Mouse (Mus musculus) WW6 (cell line): ENCODE measurements around the gene P2rx7.

Source experiments
- DNase-seq: peaks from one replicate; pipeline ENCODE4 v3.0.0-alpha.2; 2013; ENCODE audit warnings: low read depth, low spot score

P2rx7 gene

DNA sequence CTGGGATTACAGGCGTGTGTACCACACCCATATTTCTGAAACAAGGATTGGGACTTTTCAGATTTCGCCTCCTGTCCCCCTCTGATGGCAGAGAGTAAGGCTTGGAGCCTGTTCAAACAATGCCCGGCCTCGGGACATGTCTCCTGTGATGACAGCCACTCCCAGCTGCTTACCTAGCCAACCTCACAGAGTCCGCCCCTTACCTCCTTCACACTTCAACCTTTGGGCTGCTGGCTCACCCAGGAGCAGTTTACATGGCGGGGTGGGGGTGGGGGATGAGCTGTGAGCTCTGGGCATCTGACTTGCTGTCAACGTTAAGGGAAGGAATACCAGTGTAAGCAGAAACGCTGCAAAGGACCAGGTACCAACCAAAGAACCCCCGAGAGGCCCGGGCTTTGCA, 87.1 kb downstream of the P2rx7 start:
- no peak for DNase-seq

DNA sequence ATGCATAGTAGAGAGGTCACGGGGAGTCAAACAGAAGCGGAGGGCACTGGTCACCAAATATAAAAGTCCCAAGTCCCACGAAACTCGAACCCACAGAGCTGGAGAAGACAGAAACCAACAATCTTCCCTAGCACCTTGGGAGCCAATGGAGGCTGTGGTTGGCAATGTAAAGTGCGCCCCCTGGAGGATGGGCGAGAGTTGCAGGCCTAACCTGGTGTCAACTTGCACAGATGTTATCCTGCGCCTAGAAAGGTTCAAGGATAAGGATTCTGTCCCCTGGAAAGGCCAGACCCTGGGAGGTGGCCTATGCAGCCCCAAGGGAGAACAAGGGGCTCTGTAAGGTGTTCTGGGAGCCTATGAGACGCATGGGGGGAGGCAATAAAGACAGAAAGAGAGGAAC, 87.6 kb downstream of the P2rx7 start:
- no peak for DNase-seq

DNA sequence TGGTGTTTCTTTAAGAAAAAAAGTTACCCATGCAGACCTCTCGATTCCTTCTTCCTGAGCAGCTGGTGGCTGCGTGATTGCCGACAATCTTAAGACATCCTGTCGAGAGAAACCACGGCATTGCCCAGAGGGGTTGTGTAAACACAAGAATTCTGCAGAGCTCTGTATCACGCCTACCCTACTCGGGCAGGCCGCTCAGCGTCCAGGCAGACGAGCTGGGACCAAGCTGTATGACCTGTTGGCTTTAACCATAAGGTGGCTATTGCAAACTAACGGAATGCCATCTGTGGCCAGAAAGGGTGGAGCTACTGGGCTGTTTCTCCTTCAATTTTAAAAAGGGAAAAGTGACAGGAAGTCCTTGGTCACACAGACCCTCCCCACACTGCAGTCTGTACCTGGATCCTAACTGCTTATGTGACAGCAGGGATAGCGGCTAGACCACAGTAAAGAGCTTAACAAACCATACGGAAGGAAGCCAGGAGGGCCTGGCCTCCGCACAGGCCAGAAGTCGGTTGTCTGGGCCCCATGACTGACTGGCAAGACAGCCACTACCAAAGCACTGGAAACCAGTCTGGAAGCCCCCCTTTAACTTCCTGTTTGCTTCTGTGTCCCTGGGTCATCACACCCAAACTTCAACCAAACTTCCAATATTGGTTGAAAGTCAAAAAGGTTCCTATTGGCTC, 88.4 kb downstream of the P2rx7 start:
- DNase-seq, result no peak

DNA sequence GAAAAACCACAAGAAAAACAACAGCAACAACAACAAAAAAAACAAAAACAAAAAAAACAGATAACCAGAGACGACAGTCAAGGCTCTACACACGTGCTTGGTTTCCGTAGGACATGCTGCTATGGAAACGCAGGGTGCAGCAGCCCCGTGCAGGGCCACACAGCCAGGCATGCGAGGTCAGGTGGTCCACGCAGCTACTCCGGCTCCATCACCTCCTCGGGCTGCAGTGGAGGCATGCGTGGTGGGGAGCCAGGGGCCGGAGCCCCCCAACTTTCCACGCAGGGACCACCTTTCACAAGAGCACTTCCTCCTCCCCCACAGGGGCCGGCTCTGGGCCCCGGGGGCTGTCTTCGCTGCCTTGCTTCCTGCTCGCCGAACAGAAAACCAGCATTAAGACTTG, 90.2 kb downstream of the P2rx7 start:
- DNase-seq, result no peak

DNA sequence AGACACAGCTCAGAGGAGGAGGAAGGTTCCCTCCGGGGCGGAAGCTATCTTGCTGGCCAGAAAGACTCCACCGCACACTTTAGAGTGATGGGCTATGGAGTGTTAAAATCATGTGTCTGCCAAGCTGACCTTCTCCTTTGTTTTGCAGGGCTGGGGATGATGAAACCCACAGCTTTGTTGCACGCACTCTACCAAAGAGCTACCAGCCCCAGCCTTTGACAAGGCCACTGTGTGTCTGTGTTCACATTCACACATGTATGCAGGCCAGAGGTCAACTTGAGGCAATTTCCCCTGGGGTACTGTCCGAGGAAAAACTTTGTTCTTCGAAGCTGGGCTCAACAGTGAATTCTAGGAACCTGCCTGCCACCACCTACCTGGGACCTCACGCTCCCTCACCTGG, 92.1 kb downstream of the P2rx7 start:
- no peak for DNase-seq

DNA sequence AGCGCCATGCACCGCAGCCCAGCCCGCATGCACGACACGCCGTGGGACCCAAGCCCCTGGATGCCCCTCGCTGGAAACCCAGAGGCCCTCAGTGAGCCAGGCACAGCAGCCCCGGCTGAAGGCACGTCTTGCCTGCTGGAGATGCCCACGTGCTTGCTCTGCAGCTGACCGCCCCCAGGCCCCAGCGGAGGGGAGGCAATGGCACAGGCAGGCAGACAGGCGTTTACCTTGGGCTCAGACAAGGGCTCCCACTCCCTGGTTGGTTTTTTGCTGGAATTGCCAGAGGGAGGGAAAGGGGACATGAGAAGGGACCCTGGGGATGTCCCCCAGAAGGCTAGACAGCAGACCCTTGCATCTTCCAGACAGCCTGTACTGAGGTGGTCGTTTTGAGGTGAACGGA, 93.0 kb downstream of the P2rx7 start:
- no peak for DNase-seq
